Mouse (Mus musculus) forebrain, embryonic 10.5 days (tissue): ENCODE measurements at regions not wholly inside any gene's neighbourhood (a gene's known extent, or its start where the extent isn't known, plus 50 kb on each side); places are given as distances from the start of the nearest gene placed in this dataset.

Experiments used
- DNase-seq: peaks from one replicate; pipeline ENCODE4 v3.0.0-alpha.2; 2017; ENCODE audit warnings: low spot score; ENCODE audit errors: extremely low spot score
- H3K27ac ChIP-seq: fragments of 300-500 bp; sonication (generic); 2 replicates; pipeline ENCODE4 v1.5.1; 2016; ENCODE audit warnings: mild to moderate bottlenecking
- H3K27me3 ChIP-seq: fragments of 300-500 bp; sonication (generic); 2 replicates; pipeline ENCODE4 v1.6.1; 2016; ENCODE audit warnings: mild to moderate bottlenecking; ENCODE audit not compliant: poor library complexity, severe bottlenecking
- H3K36me3 ChIP-seq: fragments of 300-500 bp; sonication (generic); replicated peaks from 2 replicates; pipeline ENCODE4 v1.6.1; 2016; ENCODE audit warnings: mild to moderate bottlenecking, moderate library complexity
- H3K4me1 ChIP-seq: fragments of 300-500 bp; sonication (generic); 2 replicates; pipeline ENCODE4 v1.6.1; 2016
- H3K4me3 ChIP-seq: fragments of 300-500 bp; sonication (generic); 2 replicates; pipeline ENCODE4 v1.5.1; 2016; ENCODE audit warnings: mild to moderate bottlenecking, moderate library complexity
- H3K9me3 ChIP-seq: fragments of 300-500 bp; sonication (generic); 2 replicates; pipeline ENCODE4 v1.6.1; 2016; ENCODE audit warnings: mild to moderate bottlenecking, moderate library complexity
- WGBS: fragments of 180-500 bp; shearing (Covaris S2); methylation state at CpG from one replicate; pipeline ENCODE4 v1.1.7; 2016; 5-methylcytosine and 5-hydroxymethylcytosine counted together

DNA sequence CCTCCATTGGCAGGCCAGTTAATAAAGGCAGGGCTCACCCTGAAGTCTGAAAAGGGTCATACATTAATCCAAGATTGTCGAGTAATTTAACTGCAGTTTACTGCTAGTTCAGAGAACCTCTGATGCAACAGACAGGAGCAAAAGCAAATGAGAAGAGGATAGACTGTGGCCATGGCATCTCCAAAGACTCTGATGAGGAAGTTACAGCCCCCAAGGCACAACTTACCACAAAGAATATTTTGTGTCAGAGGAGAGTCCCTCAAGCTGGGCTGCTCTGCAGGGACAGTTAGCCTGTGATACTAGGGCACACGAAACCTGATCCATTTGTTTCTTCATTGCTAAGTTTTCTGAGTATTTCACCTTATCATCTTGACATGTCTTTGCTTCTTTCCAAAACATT is 130.9 kb upstream of the Sesn3 start:
- no peak for DNase-seq
- H3K4me1 ChIP-seq = no peaks in the 10 kb centered on the region
- WGBS = 60% methylated on average over 2 of the region's 2 CpGs
- no peaks in the 10 kb centered on the region for H3K36me3 ChIP-seq
- no peaks in the 10 kb centered on the region for H3K27me3 ChIP-seq
- H3K4me3 ChIP-seq = no peak overlapping the region
- no peak overlapping the region for H3K27ac ChIP-seq
- no peaks in the 10 kb centered on the region for H3K9me3 ChIP-seq

DNA sequence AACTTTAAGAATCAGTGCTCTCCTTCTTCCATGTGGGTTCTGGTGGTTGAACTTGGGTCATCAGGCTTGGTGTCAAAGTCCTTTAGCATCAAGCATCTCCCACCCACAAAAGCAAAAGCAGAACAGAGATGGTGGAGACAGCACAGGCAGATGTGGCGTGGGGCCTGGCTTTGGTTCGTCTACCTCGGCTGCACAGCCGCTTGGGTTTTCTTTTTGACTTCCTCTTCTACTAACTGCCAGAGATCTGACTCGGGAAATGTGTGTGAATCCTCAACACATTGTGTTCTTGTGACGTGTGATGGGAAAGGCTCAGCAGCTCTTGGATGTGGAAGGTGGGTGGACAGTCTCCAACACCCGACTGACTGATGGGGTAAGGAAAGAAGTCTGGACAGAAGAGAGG is 127.8 kb upstream of the Sesn3 start:
- no peak overlapping the region for H3K27ac ChIP-seq
- no peaks in the 10 kb centered on the region for H3K36me3 ChIP-seq
- no peak overlapping the region for H3K4me3 ChIP-seq
- 90% methylated on average over 7 of the region's 7 CpGs for WGBS
- no peak for DNase-seq
- H3K4me1 ChIP-seq = no peaks in the 10 kb centered on the region
- H3K27me3 ChIP-seq = no peaks in the 10 kb centered on the region
- H3K9me3 ChIP-seq = no peaks in the 10 kb centered on the region

DNA sequence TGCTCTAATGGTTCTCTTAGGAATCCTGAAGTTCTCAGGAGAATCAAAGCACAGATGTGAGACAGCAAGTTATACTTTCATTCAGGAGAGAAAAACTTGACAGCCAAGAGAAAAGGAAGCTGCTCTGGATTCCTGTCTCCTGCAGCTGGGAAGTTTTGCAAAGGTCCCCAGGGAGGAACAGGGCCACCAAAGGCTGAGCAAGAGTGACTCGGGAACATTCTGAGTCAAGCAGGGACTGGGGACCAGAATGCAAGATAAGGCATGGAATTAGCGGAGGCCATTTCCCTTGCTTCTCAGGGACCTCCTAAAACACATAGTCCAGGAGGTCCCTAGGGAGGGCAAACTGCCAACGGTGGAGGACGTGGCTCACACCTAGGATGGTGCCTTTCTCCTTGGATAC is 127.1 kb upstream of the Sesn3 start:
- no peak overlapping the region for H3K27ac ChIP-seq
- H3K36me3 ChIP-seq = no peaks in the 10 kb centered on the region
- 90% methylated on average over 4 of the region's 4 CpGs for WGBS
- no peaks in the 10 kb centered on the region for H3K9me3 ChIP-seq
- H3K27me3 ChIP-seq = no peaks in the 10 kb centered on the region
- no peak overlapping the region for H3K4me3 ChIP-seq
- DNase-seq = no peak
- no peaks in the 10 kb centered on the region for H3K4me1 ChIP-seq

DNA sequence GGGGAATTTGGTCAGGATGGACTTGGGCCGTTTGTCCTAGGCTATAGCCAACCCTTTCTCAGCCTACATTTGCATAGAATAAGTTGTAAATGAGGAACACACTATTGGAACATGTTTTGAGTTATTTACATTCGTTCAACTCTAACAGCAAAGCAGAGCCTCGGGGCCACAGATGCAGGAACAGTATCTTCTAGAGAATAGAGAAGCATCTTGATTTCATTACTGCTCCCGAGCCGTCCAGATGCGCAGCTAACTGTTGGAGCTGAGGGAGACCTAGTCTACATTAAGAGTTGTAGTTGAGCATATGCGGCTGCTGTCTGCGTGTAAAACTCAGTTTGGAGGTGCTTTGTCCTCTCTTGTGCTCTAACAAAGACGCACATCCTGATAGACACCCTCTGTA is 124.6 kb upstream of the Sesn3 start:
- H3K27me3 ChIP-seq = no peaks in the 10 kb centered on the region
- no peak overlapping the region for H3K4me3 ChIP-seq
- H3K36me3 ChIP-seq = no peaks in the 10 kb centered on the region
- no peaks in the 10 kb centered on the region for H3K9me3 ChIP-seq
- no peak overlapping the region for H3K27ac ChIP-seq
- no peak for DNase-seq
- no peaks in the 10 kb centered on the region for H3K4me1 ChIP-seq
- 75% methylated on average over 9 of the region's 9 CpGs for WGBS

DNA sequence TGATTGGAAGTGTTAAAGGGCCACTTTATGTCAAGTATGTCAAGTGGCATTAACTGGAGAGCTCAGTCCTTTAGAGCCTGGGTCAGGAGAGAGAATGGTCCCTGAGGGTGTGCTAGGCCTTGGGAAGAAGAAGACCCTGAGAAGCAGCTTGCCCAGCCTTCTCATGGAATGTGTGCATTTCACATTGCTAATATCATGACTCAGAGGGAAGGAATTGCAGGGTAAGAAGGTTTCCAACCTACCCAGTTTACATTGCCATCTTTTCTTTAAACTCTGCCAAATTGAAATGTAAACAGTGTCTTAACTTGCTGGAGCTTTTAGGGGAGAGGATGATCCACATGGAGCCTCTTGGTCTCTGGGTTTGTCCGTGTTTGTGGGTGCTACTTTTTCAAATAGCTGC is 117.9 kb upstream of the Sesn3 start:
- H3K4me3 ChIP-seq = no peak overlapping the region
- no peak for DNase-seq
- no peaks in the 10 kb centered on the region for H3K36me3 ChIP-seq
- no peaks in the 10 kb centered on the region for H3K9me3 ChIP-seq
- H3K27me3 ChIP-seq = no peaks in the 10 kb centered on the region
- H3K4me1 ChIP-seq = peaks cover 12% of the 10 kb centered on the region
- 82% methylated on average over 1 of the region's 1 CpGs for WGBS
- H3K27ac ChIP-seq = no peak overlapping the region

DNA sequence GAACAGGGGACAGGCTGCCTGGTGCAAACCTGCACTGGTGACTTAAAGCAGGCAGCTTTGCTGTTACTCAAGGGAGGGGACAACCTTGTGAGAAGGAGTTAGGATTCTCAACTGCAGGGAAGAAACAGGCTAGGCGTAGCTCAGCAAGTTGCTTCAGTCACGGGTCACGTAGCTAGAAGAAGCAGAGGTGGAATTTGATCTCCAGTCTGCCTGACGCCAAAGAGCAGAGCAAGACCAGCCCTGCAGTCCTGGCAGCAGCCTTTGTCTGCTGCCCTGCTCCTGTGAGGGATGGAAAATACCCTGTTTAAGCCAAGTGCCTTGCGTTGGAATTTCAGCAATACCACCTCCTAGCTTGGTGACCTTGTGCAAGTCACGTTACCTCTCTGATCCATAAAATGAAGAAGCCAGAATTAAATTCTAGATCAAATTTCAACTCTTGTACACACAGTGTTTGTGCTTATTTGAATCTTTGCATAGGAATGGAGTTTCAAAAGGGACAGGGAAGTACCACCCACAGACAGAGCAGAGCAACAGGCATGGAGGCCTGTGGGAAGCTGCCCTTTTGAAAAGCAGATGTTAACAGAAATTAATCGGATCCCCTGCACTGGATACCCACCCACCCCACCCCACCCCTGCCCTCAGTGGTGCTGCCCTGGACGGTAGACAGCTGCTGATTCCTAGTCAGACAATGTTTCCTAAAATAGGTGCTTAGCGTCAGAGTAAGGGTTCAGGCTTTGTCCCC is 116.6 kb upstream of the Sesn3 start:
- H3K36me3 ChIP-seq = no peaks in the 10 kb centered on the region
- peak overlapping the region; percentile 40 for H3K27ac ChIP-seq
- no peaks in the 10 kb centered on the region for H3K27me3 ChIP-seq
- no peak overlapping the region for H3K4me3 ChIP-seq
- DNase-seq = no peak
- peaks cover 12% of the 10 kb centered on the region for H3K4me1 ChIP-seq
- 34% methylated on average over 9 of the region's 9 CpGs for WGBS
- H3K9me3 ChIP-seq = no peaks in the 10 kb centered on the region; the same call in 1 of the 2 replicates

DNA sequence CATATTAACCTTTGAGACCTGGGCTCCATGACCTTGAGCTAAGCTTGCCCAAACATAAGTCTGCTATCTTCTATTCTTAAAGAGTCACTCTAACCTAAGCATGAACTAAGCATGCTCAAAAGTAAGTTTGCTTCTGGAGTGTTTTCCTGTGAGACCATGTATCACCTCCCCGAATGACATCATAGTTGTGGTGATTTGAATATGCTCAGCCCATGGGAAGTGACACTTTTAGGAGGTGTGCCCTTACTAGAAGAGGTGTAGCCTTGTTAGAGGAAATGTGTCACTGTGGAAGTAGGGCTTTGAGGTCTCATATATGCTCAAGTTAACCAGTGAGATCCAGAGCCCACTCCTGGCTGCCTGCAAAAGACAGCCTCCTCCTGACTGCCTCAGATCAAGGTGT is 114.7 kb upstream of the Sesn3 start:
- DNase-seq = no peak
- Histone ChIP-seq H3K4me1 (peaks cover 12% of the 10 kb centered on the region), H3K27ac (no peak overlapping the region), H3K9me3 (no peaks in the 10 kb centered on the region; the same call in 1 of the 2 replicates), H3K27me3 (no peaks in the 10 kb centered on the region), H3K4me3 (no peak overlapping the region), H3K36me3 (no peaks in the 10 kb centered on the region)
- 91% methylated on average over 1 of the region's 1 CpGs for WGBS

DNA sequence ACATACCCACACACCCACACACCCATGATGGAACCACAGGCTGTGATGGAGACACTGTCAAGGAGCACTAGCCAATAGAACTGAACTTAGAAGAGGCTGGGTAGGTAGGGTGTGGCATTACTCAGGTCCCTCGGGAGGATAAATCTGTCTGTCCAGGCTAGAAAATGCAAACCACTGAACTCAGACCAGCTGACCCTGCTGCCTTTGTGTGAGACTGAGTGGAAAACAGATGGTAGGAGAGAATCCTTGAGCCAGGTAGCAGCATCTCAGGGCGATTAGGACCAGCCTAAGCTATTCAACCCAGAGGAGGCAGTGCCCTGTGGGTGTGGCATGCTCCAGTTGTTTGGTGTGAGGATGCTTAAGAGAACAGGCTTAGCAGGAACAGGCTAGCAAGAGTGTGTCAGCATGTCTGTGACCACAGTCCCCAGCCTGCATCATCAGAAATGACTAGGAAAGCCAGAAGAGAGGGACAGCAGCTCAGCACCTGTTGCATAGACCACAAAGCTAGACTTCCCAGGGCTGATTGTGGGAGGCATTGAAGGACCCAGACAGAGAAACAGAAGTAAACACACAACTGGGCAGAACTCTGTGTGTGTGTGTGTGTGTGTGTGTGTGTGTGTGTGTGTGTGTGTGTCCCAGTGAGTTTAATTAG is 103.2 kb upstream of the Sesn3 start:
- H3K4me3 ChIP-seq = no peak overlapping the region
- no peak for DNase-seq
- no peaks in the 10 kb centered on the region for H3K36me3 ChIP-seq
- H3K27me3 ChIP-seq = no peaks in the 10 kb centered on the region
- no peaks in the 10 kb centered on the region for H3K9me3 ChIP-seq
- H3K4me1 ChIP-seq = peaks cover 34% of the 10 kb centered on the region
- 73% methylated on average over 2 of the region's 2 CpGs for WGBS
- no peak overlapping the region for H3K27ac ChIP-seq

DNA sequence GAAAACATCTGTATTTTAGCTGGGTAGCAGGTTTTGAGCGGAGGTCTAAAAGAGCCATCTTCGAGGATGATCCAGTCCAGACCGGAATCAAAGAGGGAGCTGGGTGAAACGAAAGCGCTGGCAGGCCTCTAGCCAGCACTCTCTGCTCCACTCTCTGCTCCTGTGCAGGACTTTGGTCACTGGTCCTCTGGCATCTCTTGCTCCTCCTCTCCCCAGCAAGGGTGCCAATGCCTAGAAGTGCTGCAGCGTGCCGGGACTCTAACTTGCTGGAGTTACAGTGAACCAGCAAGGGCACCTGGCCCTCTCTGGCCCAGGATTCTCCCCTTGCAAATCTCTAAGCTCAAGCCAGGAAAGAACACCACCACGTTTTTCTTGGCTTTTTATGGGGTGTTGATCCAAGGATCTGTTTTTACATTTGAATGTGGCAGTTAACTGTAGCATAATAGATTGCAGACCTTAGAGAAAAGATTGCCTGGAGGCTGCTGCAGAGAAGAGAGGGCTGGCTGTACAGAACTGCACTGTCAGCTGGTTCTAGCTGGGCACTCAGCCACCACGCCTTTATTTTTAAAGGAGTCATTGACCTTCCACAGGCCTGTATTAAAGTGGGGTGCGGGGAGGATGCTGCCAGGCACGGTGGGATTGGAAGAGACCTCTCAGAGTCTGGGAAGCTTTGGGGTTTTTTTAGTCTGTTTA is 101.1 kb upstream of the Sesn3 start:
- Histone ChIP-seq H3K4me3 (no peak overlapping the region), H3K4me1 (peaks cover 34% of the 10 kb centered on the region), H3K27me3 (no peaks in the 10 kb centered on the region), H3K9me3 (no peaks in the 10 kb centered on the region), H3K27ac (peak overlapping the region; percentile 75), H3K36me3 (no peaks in the 10 kb centered on the region)
- WGBS = 24% methylated on average over 11 of the region's 11 CpGs
- no peak for DNase-seq

DNA sequence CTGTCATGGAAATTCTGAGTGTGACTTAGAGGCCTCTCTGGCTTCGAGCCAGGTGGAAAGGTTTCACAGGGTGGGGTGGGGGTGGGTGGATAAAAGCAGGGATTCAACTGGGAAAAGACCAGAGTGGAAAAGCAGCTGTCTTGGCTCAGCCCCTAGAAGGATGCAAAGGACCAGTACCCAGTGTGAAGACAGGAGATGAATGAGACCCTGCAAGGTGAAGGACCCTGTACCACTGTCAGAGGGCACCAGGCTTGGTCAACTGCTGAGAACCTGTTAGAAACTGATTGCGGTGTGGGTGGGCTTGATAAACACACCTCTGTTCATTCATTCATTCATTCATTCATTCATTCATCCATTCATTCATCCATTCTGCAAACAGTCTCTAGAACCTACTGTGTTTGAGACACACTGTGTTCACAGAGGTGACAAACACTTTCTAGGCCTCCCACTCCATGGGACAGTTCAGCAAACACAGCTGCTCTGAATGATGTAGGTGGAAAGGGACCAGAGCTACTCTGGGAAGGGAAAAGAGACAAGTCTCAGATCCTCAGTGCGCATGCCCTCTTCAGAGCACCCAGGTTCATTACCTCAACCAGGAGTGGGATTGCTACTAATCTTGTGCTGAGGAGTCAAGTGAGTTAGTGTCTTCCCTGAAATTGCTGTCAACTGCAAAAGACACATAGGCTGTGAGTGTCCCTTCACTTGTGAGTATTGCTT is 100.4 kb upstream of the Sesn3 start:
- Histone ChIP-seq H3K27ac (peak overlapping the region; percentile 30; the same call in 1 of the 2 replicates), H3K36me3 (no peaks in the 10 kb centered on the region), H3K9me3 (no peaks in the 10 kb centered on the region), H3K4me1 (peaks cover 34% of the 10 kb centered on the region), H3K4me3 (no peak overlapping the region), H3K27me3 (no peaks in the 10 kb centered on the region)
- 82% methylated on average over 3 of the region's 3 CpGs for WGBS
- no peak for DNase-seq

DNA sequence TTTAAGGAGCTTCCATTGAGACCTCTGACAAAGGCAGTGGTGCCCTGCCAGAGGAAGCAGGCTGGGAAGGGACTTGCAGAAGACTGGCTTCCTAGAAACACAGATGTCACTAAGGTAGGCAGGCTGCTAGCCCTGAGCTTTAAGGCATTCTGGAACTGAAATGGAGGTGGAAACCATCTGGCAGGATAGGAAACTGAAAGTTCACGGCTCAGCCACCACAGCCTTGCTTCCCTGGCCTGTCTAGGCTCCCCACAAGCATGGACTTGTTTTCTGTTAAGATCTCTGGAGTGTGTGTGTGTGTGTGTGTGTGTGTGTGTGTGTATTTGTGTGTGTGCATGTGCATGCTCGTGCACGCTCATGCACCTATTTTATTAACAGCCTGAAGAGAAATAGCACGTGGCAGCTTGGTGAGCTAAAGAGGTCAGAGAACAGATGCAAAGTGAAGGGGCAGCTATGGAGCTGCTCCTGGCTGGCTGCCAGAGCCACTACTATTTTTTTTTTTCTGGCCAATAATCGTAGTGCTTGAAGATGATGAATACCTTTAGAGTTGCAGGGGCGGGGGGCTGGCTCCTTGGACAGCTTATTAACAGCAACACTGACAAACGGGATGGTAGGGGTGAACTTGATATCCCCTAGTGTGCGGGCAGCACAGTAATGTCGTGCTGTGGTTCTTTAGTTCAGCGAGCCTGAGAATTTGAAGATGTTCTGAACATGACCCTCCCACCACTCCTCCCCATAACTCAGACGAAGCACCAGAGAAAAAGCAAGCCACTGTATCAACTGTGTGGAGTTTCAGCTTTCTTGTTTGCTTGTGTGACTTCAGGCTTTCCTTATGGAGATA is 99.6 kb upstream of the Sesn3 start:
- Histone ChIP-seq H3K9me3 (no peaks in the 10 kb centered on the region), H3K4me3 (no peak overlapping the region), H3K27ac (peak overlapping the region; percentile 30; the same call in 1 of the 2 replicates), H3K36me3 (no peaks in the 10 kb centered on the region), H3K27me3 (no peaks in the 10 kb centered on the region), H3K4me1 (peaks cover 34% of the 10 kb centered on the region)
- DNase-seq = no peak
- WGBS = 66% methylated on average over 11 of the region's 11 CpGs

DNA sequence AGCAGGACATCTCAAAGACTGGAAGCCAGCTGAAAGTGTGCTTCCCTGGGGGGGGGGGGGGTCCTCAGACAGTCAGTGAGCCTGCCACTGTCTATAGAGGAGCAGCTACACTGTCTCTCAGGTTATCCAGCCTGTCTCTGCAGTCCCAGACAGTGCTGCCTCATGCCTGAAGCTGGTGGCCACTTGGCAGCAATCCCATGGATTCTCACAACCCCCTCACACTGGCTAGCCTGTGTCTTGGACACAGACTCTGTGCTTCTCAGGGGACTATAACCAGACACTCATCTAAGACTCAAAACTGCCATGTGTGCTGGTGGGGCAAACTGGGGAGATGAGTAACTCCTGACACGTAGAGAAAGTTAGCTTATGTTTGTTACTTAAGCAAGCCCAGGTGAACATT is 95.1 kb upstream of the Sesn3 start:
- WGBS = 89% methylated on average over 1 of the region's 1 CpGs
- peaks cover 13% of the 10 kb centered on the region for H3K4me1 ChIP-seq
- H3K4me3 ChIP-seq = no peak overlapping the region
- no peak overlapping the region for H3K27ac ChIP-seq
- H3K9me3 ChIP-seq = no peaks in the 10 kb centered on the region
- H3K36me3 ChIP-seq = no peaks in the 10 kb centered on the region
- DNase-seq = no peak
- H3K27me3 ChIP-seq = no peaks in the 10 kb centered on the region
